Mouse (Mus musculus) G1E-ER4 (cell line): ENCODE results near the gene Camkk2. TPM values are rescaled to one million over a fixed set of nuclear protein-coding genes. Genes with fewer than 3 reads are reported as not detected.

Source experiments
- GATA1 ChIP-seq: IDR thresholded peaks from one replicate; pipeline ENCODE4 v1.8.0; 2012; ENCODE audit warnings: low read length, inconsistent platforms
- polyA plus RNA-seq: library from polyadenylated mRNA; stranded (reverse); fragments of >175 nt; gene quantifications from 2 replicates; pipeline ENCODE4 v1.2.3, GENCODE M21; 2012

Camkk2 gene
- polyA plus RNA-seq, 1 experiment, result 31.9 TPM

- TF ChIP-seq GATA1, result no peak
These were observed 78.9 kb downstream of the Camkk2 start for GRCm38 (mm10) chr5:122700109-122700836.

DNA sequence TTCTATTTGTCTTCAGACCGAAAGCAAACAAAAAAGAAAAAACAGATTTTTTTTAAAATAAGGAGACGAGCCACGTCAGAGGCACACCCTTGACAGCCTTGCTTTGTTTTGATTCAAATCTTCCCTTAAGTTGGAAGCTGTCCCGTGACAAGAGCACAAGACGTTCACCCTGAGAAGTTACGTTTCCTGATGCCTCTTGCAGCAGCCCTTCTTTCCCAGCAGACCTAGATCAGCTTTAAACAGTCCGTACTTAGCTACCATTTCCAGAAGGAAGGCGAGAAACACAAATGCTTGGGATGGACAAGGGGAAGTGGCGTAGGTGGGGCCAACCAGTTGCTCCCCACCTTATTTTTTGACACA is 80.5 kb downstream of the Camkk2 start:
- TF ChIP-seq GATA1, result no peak

- TF ChIP-seq GATA1, result no peak
These were observed 81.0 kb downstream of the Camkk2 start for GRCm38 (mm10) chr5:122698041-122698700.

GRCm38 (mm10) chr5:122695516-122695915 is 83.7 kb downstream of the Camkk2 start:
- no peak for TF ChIP-seq GATA1

DNA sequence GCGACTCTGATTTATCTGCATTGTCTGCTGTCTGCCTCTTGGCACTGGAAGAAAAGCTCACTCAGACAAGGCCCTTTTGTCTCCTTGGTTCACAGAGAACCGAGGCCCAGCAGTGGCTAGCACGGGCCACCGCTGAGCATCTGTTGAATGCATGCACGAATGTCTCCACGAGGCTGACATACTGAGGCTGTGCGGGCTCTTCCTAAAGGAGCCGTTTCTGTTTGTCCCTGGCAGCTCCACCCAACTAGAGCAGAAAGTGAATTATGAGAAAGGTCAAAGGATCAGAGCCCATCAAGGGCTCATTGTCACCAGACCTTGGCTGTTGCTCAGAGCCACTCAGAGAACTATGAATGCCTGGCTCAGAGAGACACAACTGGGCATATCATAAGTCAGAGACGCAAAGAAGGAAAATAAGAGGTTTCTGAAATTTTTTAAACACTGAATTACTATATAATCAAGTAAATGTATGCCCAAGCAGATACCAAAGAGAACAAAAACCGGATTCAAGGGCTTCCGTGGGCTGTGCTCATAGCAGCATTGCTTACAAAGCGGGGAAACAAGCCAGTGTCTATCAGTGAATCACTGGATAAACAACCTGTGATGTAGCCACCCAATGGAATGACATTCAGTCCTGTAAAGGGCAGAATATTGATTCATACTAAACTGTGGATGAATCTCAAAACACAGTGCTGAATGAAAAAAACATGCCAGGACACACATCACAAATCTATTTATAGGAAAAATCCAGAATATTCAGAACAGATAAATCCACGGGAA is 85.6 kb downstream of the Camkk2 start:
- no peak for TF ChIP-seq GATA1

- no peak for TF ChIP-seq GATA1
These were observed 88.7 kb downstream of the Camkk2 start for GRCm38 (mm10) chr5:122690486-122690885.

DNA sequence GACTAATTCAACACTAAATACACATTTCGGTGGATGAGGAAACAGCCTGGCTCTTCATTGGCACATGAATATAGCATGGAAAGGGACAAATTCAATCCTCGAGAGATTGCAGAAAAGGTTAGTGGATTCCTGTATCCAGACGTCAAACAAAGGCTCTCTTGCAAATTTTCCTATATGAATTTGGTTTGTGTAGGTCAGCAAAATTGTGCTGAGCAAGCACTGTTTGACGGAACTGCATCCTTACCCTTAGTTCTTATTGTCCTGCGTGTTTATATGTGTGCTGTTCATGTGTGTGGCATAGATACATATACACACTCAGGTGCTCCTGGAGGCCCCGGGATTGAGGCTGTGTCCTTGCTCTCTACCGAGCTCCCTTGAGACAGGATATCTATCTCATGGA is 90.1 kb downstream of the Camkk2 start:
- no peak for TF ChIP-seq GATA1

GRCm38 (mm10) chr5:122687391-122687790 is 91.8 kb downstream of the Camkk2 start:
- no peak for TF ChIP-seq GATA1

- no peak for TF ChIP-seq GATA1
These were observed 95.3 kb downstream of the Camkk2 start for GRCm38 (mm10) chr5:122683926-122684325.

DNA sequence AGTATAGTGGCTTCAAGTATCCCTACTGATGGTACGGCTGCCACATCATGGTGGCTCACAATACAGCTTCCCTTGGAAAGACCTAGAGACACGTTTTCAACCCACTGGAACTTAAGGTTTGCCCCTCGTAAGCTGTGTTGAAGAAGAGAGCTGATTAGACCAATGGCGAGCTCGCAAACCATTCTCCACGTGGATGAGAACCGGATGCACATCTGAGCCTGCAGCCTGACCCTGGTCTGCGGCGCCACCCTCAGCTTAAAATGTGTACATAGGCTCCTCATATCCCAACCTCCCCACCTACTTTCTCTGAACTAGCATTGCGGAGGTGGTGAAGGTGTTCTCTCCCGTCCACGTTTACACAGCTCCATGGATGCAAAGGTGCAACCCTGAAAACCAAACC is 97.9 kb downstream of the Camkk2 start:
- no peak for TF ChIP-seq GATA1

Other genes with a start within 250 kb of the Camkk2 start
- 1.1 and 1.7 TPM in 2 replicates for gene Ift81, start 164.9 kb downstream of the Camkk2 start, polyA plus RNA-seq
- 0.58 and 0.73 TPM in 2 replicates for gene P2rx7, start 135.5 kb downstream of the Camkk2 start, polyA plus RNA-seq
- gene P2rx4, start 71.9 kb downstream of the Camkk2 start, polyA plus RNA-seq, result 5.8 and 10.7 TPM in 2 replicates
- gene Anapc5, start 41.9 kb upstream of the Camkk2 start, polyA plus RNA-seq, result 188 and 268 TPM in 2 replicates
- 13.8 and 17.7 TPM in 2 replicates for gene Rnf34, start 70.6 kb upstream of the Camkk2 start, polyA plus RNA-seq
- 61.6 and 64.2 TPM in 2 replicates for gene Kdm2b, start 210.4 kb upstream of the Camkk2 start, polyA plus RNA-seq
- gene Orai1, start 235.7 kb upstream of the Camkk2 start, polyA plus RNA-seq, result 12.9 and 17.5 TPM in 2 replicates